Mouse (Mus musculus) testis, adult 2 months (tissue): ENCODE measurements around the gene Gm21119. TPM values are rescaled to one million over a fixed set of nuclear protein-coding genes. Genes with fewer than 3 reads are reported as not detected.
A peak's percentile ranks its signal among the peaks of the same experiment; 100 is the strongest.
"Not testable (repeated sequence)": the region's sequence is repeated elsewhere in the genome, so short reads cannot be mapped to it uniquely, and the experiment has no call there.

Experiments used
- H3K27ac ChIP-seq: fragments of 200-500 bp; 2 replicates; pipeline ENCODE4 v1.5.1; 2012; ENCODE audit warnings: low read depth, low read length; ENCODE audit not compliant: control insufficient read depth, insufficient read depth
- H3K27me3 ChIP-seq: fragments of 200-500 bp; 2 replicates; pipeline ENCODE4 v1.6.1; 2012; ENCODE audit warnings: mild to moderate bottlenecking, low read length, moderate library complexity; ENCODE audit not compliant: control insufficient read depth, insufficient read depth
- H3K36me3 ChIP-seq: fragments of 200-500 bp; 2 replicates; pipeline ENCODE4 v1.6.1; 2012; ENCODE audit warnings: mild to moderate bottlenecking, low read length; ENCODE audit not compliant: control insufficient read depth, insufficient read depth
- H3K4me1 ChIP-seq: fragments of 200-500 bp; 2 replicates; pipeline ENCODE4 v1.6.1; 2012; ENCODE audit warnings: low read length; ENCODE audit not compliant: control insufficient read depth, insufficient read depth
- H3K4me3 ChIP-seq: fragments of 200-500 bp; 2 replicates; pipeline ENCODE4 v1.5.1; 2012; ENCODE audit warnings: low read depth, mild to moderate bottlenecking, low read length, moderate library complexity, mixed read lengths; ENCODE audit not compliant: control insufficient read depth
- polyA plus RNA-seq: library from polyadenylated mRNA; depleted of rRNA; stranded (reverse); fragments of >200 nt; gene quantifications from 2 replicates; pipeline ENCODE4 v1.2.3, GENCODE M21; 2012; rRNA removed

Gm21119 gene
- polyA plus RNA-seq, result 14.4 and 16.7 TPM in 2 replicates

GRCm38 (mm10) chr8:20614619-20615018 is at the start of gene Gm21119:
Gm21119 (plus strand) TSS chr8:20614919.
- not testable (repeated sequence) for H3K27ac ChIP-seq, H3K27me3 ChIP-seq

DNA sequence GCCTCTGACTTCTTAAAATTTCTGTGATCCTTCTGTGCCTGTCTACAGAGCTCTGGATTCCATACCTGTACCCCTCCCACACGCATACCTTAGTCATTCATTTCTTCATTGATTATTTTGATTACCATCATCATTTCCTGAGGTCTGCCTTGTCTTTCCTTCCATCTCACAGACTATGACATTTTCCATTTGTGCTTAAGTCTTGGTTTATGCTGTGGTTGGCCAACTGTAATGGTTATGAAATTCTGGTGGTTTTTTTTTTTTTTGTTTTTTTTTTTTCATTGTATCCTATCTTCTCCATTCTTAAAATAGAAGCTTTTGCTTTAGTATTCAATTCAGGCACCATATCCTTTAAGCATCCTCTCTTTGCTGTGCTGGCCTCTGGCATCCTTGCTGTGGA is 48.0 kb upstream of the Gm21119 start:
- H3K27ac ChIP-seq, H3K36me3 ChIP-seq, H3K27me3 ChIP-seq, H3K4me3 ChIP-seq, H3K4me1 ChIP-seq: not testable (repeated sequence)

More at GRCm38 (mm10) chr8:20614619-20615018, at the start of gene Gm21119:
- H3K4me3 ChIP-seq, result peak within 1 kb of the TSS; percentile 65; the same call in 1 of the 2 replicates
- not testable (repeated sequence) for H3K36me3 ChIP-seq, H3K4me1 ChIP-seq

GRCm38 (mm10) chr8:20581081-20581480 is 33.6 kb upstream of the Gm21119 start:
- H3K27ac ChIP-seq, H3K4me1 ChIP-seq, H3K36me3 ChIP-seq, H3K4me3 ChIP-seq, H3K27me3 ChIP-seq: not testable (repeated sequence)

GRCm38 (mm10) chr8:20582772-20583171 is 31.9 kb upstream of the Gm21119 start:
- not testable (repeated sequence) for H3K4me3 ChIP-seq, H3K27me3 ChIP-seq, H3K27ac ChIP-seq, H3K4me1 ChIP-seq, H3K36me3 ChIP-seq

DNA sequence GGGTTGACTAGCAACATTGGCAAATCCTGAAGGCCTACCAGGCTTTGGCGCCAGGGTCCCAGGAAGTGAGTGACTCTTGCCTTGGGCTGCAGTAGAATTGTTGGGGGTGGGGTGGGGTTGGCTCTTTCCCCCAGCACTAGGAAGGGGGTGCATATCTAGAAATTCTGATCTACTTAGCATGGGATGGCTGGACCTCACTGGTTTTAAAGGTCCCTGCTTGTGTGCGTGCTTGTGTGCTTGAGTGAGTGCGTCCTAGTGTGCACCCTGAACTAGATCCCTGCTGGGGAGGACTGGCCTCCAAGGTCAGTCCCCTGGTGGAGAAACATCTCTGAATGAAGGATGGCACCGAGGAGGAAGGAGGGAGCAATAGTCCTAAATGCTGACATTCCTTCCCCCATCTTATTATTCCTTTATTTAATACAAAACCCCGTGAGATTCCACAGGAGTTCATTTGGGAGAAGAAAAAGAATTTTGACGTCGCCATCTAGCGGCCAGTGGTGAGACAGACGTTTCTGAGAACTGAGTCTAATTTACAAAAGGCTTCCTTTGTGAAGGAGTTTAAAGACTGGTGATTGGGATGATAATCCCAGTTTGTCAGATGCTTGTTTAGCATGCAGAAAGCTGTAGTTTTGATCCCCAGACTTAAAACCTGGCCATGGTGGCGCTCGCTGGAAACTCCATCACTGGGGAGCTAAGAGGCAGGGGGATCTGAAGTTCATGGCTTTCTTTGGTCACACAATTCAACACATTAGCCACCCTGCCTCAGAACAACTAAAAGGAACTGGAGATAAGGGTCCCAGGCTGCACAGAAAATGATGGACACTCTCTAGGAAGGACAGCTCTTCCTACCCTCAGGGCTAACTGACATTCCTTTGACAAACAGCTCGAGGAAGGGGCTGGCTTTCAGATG is 26.2 kb upstream of the Gm21119 start:
- not testable (repeated sequence) for H3K27me3 ChIP-seq, H3K4me1 ChIP-seq, H3K4me3 ChIP-seq, H3K36me3 ChIP-seq, H3K27ac ChIP-seq

DNA sequence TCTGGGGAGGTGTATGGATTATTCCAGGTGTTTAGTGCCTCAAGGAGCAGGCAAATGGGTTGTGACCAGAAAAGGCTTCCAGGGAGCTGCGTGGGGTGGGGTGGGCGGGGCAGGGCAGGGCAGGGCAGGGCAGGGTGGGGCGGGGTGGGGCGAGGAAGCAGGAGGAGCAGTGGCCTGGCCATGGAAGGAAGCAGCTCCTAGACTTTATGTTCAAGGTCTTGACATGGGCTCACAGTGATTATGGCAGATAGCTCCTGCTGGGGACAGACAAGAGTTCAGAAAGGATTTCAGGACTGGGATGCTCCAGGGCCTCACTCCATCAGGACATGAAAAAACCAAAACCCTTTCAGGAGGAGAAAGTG is 25.6 kb upstream of the Gm21119 start:
- not testable (repeated sequence) for H3K27me3 ChIP-seq, H3K36me3 ChIP-seq, H3K27ac ChIP-seq, H3K4me3 ChIP-seq, H3K4me1 ChIP-seq

GRCm38 (mm10) chr8:20590117-20590997 is 24.4 kb upstream of the Gm21119 start:
- not testable (repeated sequence) for H3K4me1 ChIP-seq, H3K27me3 ChIP-seq, H3K4me3 ChIP-seq, H3K27ac ChIP-seq, H3K36me3 ChIP-seq

GRCm38 (mm10) chr8:20591002-20591401 is 23.7 kb upstream of the Gm21119 start:
- not testable (repeated sequence) for H3K4me3 ChIP-seq, H3K27me3 ChIP-seq, H3K27ac ChIP-seq, H3K4me1 ChIP-seq, H3K36me3 ChIP-seq

GRCm38 (mm10) chr8:20592732-20593272 is 21.9 kb upstream of the Gm21119 start:
- not testable (repeated sequence) for H3K27ac ChIP-seq, H3K27me3 ChIP-seq, H3K36me3 ChIP-seq, H3K4me1 ChIP-seq, H3K4me3 ChIP-seq

DNA sequence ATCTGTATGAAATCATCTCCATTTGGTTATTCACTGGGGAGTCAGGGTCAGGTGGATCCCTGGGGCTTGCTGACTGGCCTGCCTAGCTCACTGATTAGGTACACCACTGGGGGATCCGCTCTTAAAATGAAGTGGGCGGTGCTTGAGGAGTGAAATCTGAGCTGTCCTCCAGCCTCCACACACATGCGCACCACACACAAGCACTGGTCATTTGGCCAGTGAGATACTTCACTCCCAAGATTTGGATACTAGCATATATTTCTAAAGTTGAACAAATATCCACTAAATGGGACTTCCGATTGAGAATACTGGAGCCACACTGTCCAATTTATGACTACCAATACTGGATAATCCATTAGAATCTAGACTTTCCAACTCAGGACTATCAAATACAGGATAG is 20.9 kb upstream of the Gm21119 start:
- not testable (repeated sequence) for H3K4me3 ChIP-seq, H3K4me1 ChIP-seq, H3K27ac ChIP-seq, H3K27me3 ChIP-seq, H3K36me3 ChIP-seq

- H3K27ac ChIP-seq, H3K27me3 ChIP-seq, H3K4me3 ChIP-seq, H3K4me1 ChIP-seq, H3K36me3 ChIP-seq: not testable (repeated sequence)
These were observed 18.5 kb upstream of the Gm21119 start for GRCm38 (mm10) chr8:20596081-20596841.
